Mouse (Mus musculus) midbrain, embryonic 13.5 days (tissue): ENCODE results near the gene 6820408C15Rik. TPM values are rescaled to one million over a fixed set of nuclear protein-coding genes. Genes with fewer than 3 reads are reported as not detected.

Experiments used
- ATAC-seq: fragments of 200-750 bp; cut with Nextera tagmentation; 2 replicates; pipeline ENCODE4 v1.8.0; 2017; ENCODE audit warnings: mild to moderate bottlenecking, moderate TSS enrichment, moderate library complexity
- H3K27ac ChIP-seq: fragments of 300-500 bp; sonication (generic); 2 replicates; pipeline ENCODE4 v1.5.1; 2015; ENCODE audit warnings: inconsistent platforms, mild to moderate bottlenecking, moderate library complexity
- H3K27me3 ChIP-seq: fragments of 300-500 bp; sonication (generic); 2 replicates; pipeline ENCODE4 v1.6.1; 2015; ENCODE audit warnings: mild to moderate bottlenecking, inconsistent platforms
- H3K36me3 ChIP-seq: fragments of 300-500 bp; sonication (generic); 2 replicates; pipeline ENCODE4 v1.6.1; 2015; ENCODE audit warnings: mild to moderate bottlenecking, inconsistent platforms
- H3K4me1 ChIP-seq: fragments of 300-500 bp; sonication (generic); replicated peaks from 2 replicates; pipeline ENCODE4 v1.6.1; 2015; ENCODE audit warnings: inconsistent platforms
- H3K4me2 ChIP-seq: fragments of 300-500 bp; sonication (generic); replicated peaks from 2 replicates; pipeline ENCODE4 v1.6.1; 2015; ENCODE audit warnings: moderate library complexity, mild to moderate bottlenecking, inconsistent platforms
- H3K4me3 ChIP-seq: fragments of 300-500 bp; sonication (generic); replicated peaks from 2 replicates; pipeline ENCODE4 v1.5.1; 2015; ENCODE audit warnings: mild to moderate bottlenecking, inconsistent platforms
- H3K9ac ChIP-seq: fragments of 300-500 bp; sonication (generic); replicated peaks from 2 replicates; pipeline ENCODE4 v1.6.1; 2015; ENCODE audit warnings: mild to moderate bottlenecking, inconsistent platforms
- H3K9me3 ChIP-seq: fragments of 300-500 bp; sonication (generic); 2 replicates; pipeline ENCODE4 v1.6.1; 2016; ENCODE audit warnings: mild to moderate bottlenecking, inconsistent platforms
- WGBS: fragments of 180-500 bp; shearing (Covaris S2); methylation state at CpG from one replicate; pipeline ENCODE4 v1.1.7; 2015; 5-methylcytosine and 5-hydroxymethylcytosine counted together
- polyA plus RNA-seq: library from polyadenylated mRNA; unstranded; fragments of >200 nt; fragmentation: Nextera tagmentation; extraction: Ambion mirVana; gene quantifications from 2 replicates; pipeline ENCODE4 v1.2.1, GENCODE M21; 2015

The 6820408C15Rik gene
- polyA plus RNA-seq, 1 experiment from 2014 or later = 1.7 TPM

DNA sequence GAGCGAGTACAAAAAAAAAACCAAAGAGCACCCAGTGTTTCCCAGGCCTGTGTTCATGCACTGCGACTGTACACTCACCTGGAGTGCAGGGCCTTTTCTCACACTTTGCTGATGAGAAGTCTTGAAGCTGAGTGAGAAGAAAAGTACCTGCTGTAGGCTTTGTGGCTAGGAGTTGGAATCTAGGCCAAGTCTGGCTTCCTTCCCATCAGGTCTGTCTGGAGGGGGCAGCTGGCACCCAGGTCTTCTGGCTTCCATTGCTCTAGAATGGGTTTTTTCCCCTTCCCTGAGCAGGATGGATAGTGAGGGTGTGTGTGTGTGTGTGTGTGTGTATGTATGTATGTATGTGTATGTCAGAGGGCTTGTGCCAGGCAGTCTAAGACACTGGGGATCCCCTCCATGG lies 24.4 kb downstream of the 6820408C15Rik start:
- no peak for ATAC-seq
- no peaks in the 10 kb centered on the region for H3K9me3 ChIP-seq
- no peak overlapping the region for H3K4me3 ChIP-seq
- no peak overlapping the region for H3K27ac ChIP-seq
- no peaks in the 10 kb centered on the region for H3K36me3 ChIP-seq
- H3K4me1 ChIP-seq = peaks cover 11% of the 10 kb centered on the region
- WGBS = 98% methylated on average over 2 of the region's 2 CpGs
- no peak overlapping the region for H3K9ac ChIP-seq
- no peak overlapping the region for H3K4me2 ChIP-seq
- 0 out of 2 replicates have a peak, but pooled peaks cover 2% of the 10 kb centered on the region for H3K27me3 ChIP-seq

DNA sequence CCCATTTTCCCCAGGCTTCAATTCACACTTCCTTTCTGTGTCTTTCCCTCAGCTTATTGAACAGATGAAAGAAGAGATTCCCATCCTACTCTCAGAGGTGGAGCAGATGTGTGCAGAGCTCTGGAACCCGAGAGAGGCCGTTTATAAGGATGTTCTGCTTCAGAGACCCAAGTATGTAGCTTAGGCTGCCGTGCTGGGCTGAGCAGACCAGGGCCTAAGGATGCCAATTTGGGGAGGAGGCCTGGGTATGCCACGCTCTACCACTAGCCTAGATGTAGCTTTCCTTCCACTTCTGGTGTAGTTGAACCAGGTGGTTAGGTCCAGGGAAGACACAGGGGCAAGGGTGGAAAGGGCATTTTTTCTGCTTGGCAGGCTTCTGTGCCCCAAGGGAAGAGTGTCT lies 26.9 kb downstream of the 6820408C15Rik start:
- Histone ChIP-seq H3K4me3 (no peak overlapping the region), H3K36me3 (no peaks in the 10 kb centered on the region), H3K9ac (no peak overlapping the region), H3K27me3 (0 out of 2 replicates have a peak, but pooled peaks cover 2% of the 10 kb centered on the region), H3K4me1 (peaks cover 1% of the 10 kb centered on the region), H3K4me2 (no peak overlapping the region), H3K27ac (no peak overlapping the region), H3K9me3 (no peaks in the 10 kb centered on the region)
- 70% methylated on average over 4 of the region's 4 CpGs for WGBS
- no peak for ATAC-seq

DNA sequence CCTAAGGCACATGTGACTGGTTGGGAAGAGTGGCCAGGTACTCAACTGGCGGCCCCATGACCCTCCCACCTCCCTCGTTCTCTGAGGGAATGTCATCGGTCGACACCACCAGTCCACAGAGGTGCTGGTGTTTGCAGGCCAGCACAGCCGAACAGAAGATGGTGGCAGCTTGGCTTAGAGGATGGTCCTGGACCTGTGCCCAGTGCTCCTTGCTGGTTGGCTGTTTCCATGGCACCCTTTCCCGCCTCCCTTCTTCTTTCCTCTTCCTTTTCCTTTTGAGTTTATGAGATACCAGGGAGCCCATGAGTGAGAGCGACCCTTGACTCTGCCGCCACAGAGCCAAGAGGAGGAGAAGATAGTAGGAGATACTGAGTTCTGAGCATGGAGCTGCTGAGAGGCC lies 27.9 kb downstream of the 6820408C15Rik start:
- Histone ChIP-seq H3K9ac (no peak overlapping the region), H3K4me2 (no peak overlapping the region), H3K9me3 (no peaks in the 10 kb centered on the region), H3K27ac (no peak overlapping the region), H3K4me3 (no peak overlapping the region), H3K36me3 (no peaks in the 10 kb centered on the region), H3K4me1 (no peaks in the 10 kb centered on the region), H3K27me3 (0 out of 2 replicates have a peak, but pooled peaks cover 2% of the 10 kb centered on the region)
- ATAC-seq = no peak
- 85% methylated on average over 8 of the region's 8 CpGs for WGBS

DNA sequence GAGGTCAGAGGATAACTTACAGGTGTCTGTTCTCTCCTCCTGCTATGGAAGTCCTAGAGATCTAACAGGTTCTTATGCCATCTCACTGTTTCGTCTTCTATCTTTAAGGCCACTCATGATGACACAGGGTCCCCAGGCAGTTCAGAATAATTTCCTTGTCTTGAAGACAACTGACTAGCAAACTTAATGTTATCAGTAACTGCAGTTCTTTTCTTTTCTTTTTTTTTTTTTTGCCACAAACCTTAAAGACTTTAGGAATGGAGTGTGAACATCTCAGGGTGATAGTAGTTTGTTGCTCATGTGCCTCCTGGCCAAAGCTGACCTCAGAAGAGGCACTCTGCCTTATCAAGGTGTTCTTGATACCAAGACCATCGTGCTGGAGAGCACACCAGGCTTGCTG lies 31.3 kb downstream of the 6820408C15Rik start:
- H3K4me2 ChIP-seq = no peak overlapping the region
- H3K27me3 ChIP-seq = no peaks in the 10 kb centered on the region
- no peak for ATAC-seq
- no peak overlapping the region for H3K9ac ChIP-seq
- H3K4me3 ChIP-seq = no peak overlapping the region
- 77% methylated on average over 2 of the region's 2 CpGs for WGBS
- H3K9me3 ChIP-seq = no peaks in the 10 kb centered on the region
- H3K4me1 ChIP-seq = no peaks in the 10 kb centered on the region
- H3K27ac ChIP-seq = no peak overlapping the region
- H3K36me3 ChIP-seq = no peaks in the 10 kb centered on the region

DNA sequence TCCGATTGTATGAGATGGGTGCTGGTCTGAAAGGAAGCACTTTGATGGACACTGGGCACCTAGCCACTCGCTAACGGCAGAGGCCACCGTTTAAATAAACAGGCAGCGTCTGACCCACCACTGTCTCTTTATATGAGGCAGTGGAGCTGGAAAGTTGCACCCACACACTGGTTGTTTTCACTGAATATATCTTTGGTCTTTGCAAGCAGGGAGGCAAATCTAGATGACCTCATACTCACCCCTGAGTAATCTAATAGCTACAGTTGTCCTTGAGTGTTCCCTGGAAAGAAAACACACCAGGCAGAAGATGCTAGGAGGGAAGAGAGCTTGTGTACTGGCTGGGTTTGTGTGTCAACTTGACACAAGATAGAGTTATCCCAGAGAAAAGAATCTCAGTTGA lies 32.1 kb downstream of the 6820408C15Rik start:
- H3K9me3 ChIP-seq = no peaks in the 10 kb centered on the region
- no peak overlapping the region for H3K27ac ChIP-seq
- ATAC-seq = no peak
- H3K9ac ChIP-seq = no peak overlapping the region
- WGBS = 59% methylated on average over 5 of the region's 5 CpGs
- no peaks in the 10 kb centered on the region for H3K4me1 ChIP-seq
- H3K27me3 ChIP-seq = no peaks in the 10 kb centered on the region
- H3K4me2 ChIP-seq = no peak overlapping the region
- H3K4me3 ChIP-seq = no peak overlapping the region
- no peaks in the 10 kb centered on the region for H3K36me3 ChIP-seq

DNA sequence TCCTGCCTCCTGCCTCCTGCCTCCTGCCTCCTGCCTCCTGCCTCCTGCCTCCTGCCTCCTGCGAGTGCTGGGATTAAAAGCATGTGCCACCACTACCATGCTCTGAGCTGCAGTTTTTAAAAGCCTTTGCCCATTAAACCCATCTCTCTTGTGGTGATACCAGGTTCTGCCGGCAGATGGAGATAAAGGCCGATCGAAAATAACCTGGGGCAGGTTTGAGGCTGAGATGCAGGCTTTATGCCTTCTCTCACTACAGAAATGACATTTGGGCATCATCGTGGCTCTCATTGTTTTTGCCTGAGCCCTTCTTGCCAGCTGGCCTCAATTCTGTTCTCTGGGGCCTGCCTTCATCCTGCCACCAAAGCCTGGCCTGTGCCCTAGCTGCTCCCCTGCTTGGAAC lies 34.9 kb downstream of the 6820408C15Rik start:
- Histone ChIP-seq H3K36me3 (no peaks in the 10 kb centered on the region), H3K9ac (no peak overlapping the region), H3K4me3 (no peak overlapping the region), H3K9me3 (no peaks in the 10 kb centered on the region), H3K27me3 (no peaks in the 10 kb centered on the region), H3K4me2 (no peak overlapping the region), H3K4me1 (no peaks in the 10 kb centered on the region), H3K27ac (no peak overlapping the region)
- no peak for ATAC-seq
- WGBS = 3% methylated on average over 5 of the region's 5 CpGs

DNA sequence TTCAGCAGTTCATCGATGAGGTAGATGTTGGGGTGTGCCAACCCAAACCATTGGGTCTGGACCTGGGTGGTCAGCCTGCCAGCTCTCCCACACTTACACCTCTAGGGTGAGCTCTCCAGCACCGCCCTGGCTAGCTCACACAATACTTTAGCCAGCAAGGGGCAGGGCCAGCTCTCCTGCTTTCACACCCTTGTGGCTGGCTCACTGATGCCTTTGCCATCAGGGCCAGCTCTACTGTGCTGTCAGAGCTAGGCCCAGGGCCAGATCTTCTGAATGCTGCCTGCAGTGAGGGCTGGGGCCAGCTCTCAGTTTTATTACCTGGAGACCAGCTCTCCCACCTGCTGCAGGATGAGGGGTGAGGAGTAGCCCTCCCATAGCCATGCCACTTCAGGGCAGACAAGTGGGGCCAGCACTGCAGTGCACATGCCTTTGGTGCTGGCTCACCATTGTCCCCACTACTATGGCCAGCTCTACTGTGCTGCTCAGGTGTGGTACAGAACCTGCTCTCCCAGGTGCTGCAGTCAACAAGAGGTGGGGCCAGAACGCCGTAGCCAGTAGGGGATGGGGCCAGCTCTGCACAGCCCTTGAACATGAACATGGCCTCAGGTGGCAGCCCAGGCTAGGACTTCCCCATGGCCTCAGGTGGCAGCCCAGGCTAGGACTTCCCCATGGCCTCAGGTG lies 36.9 kb downstream of the 6820408C15Rik start:
- H3K4me2 ChIP-seq = no peak overlapping the region
- ATAC-seq = no peak
- H3K9me3 ChIP-seq = no peaks in the 10 kb centered on the region
- 73% methylated on average over 4 of the region's 4 CpGs for WGBS
- no peak overlapping the region for H3K4me3 ChIP-seq
- no peak overlapping the region for H3K9ac ChIP-seq
- H3K4me1 ChIP-seq = no peaks in the 10 kb centered on the region
- no peak overlapping the region for H3K27ac ChIP-seq
- no peaks in the 10 kb centered on the region for H3K36me3 ChIP-seq
- H3K27me3 ChIP-seq = no peaks in the 10 kb centered on the region

DNA sequence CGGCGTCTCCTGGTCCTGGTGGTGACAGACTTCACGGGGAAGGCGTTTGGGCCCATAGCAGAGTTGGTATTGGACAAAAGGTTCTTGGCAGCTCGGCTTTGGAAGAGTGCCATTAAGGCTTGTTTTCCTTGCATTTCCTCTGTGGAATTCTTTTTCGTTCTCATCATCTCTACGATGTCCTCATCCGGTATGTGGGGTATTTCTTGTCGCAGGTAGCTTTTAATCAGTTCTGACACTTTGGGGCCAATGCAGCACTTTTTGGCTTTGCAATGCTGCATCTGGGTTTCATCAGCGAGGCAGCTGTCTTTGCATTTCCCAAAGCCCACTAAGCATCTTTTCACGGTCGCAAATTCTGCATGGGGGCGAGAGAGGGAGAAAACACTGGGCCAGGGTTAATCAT lies 43.9 kb downstream of the 6820408C15Rik start:
- Histone ChIP-seq H3K27me3 (no peaks in the 10 kb centered on the region), H3K4me1 (no peaks in the 10 kb centered on the region), H3K9me3 (no peaks in the 10 kb centered on the region), H3K4me3 (no peak overlapping the region), H3K36me3 (no peaks in the 10 kb centered on the region), H3K27ac (no peak overlapping the region), H3K4me2 (no peak overlapping the region), H3K9ac (no peak overlapping the region)
- ATAC-seq = no peak
- 78% methylated on average over 13 of the region's 13 CpGs for WGBS

DNA sequence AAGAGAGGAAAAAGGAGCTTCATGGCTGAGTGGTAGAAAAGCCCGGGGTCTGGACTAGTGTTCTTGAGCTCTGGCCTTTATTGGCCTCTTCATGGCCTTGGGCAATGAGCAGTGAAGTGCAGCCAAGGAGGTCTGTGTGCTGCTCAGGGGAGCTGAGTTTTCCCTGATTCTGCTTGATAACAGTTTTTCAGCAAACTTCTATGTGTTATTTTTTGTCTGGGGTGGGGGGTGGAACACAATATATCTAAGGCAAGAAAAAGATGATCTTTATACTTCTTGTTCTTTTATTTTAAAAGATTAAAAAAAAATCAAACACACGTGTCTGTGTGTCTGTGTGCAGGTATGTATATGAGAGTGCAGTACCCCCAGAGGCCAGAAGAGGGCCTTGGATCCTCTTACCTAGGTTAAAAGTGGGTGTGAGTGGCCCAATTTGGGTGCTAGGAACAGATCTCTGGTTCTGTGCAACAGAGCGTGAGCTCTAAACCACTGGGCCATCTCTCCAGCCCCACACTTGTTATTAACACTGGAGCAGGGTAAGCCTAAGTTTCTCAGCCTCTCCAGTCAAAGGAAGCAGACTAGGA lies 49.3 kb downstream of the 6820408C15Rik start, which contains the start of gene Defb23:
Gene Defb23, minus strand, starts transcription at position 51 of the 581 bp plus-strand sequence.
- Histone ChIP-seq H3K4me2 (no peak within 1 kb of the TSS), H3K9ac (no peak within 1 kb of the TSS), H3K36me3 (no peaks in the 10 kb centered on the region), H3K27me3 (no peaks in the 10 kb centered on the region), H3K4me3 (no peak within 1 kb of the TSS), H3K4me1 (no peaks in the 10 kb centered on the region), H3K9me3 (no peaks in the 10 kb centered on the region), H3K27ac (no peak within 1 kb of the TSS)
- ATAC-seq = no peak
- whole genome bisulfite sequencing = 88% methylated on average over 3 of the region's 3 CpGs

DNA sequence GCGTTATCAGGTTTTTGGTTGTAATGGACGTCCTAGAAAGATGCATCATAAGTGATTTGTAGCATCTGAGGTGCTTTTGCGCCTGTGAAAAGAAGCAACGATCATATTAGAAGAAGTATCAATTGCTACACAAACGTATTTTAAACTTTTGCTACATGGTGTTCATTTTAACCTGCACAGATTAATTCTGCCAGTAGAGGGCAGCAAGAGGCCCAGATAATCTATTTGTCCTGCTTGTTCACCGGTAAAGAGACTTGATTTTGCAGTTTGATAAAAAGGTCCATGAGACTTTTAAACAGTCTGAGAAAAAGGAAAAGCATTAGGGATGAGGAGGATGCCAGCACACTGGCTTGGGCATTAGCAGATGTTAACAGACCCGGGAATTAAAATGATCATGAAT lies 55.6 kb downstream of the 6820408C15Rik start:
- 34% methylated on average over 7 of the region's 7 CpGs for WGBS
- Histone ChIP-seq H3K4me1 (no peaks in the 10 kb centered on the region), H3K4me3 (no peak overlapping the region), H3K9ac (no peak overlapping the region), H3K9me3 (no peaks in the 10 kb centered on the region), H3K4me2 (no peak overlapping the region), H3K27me3 (no peaks in the 10 kb centered on the region), H3K36me3 (no peaks in the 10 kb centered on the region), H3K27ac (no peak overlapping the region)
- no peak for ATAC-seq

DNA sequence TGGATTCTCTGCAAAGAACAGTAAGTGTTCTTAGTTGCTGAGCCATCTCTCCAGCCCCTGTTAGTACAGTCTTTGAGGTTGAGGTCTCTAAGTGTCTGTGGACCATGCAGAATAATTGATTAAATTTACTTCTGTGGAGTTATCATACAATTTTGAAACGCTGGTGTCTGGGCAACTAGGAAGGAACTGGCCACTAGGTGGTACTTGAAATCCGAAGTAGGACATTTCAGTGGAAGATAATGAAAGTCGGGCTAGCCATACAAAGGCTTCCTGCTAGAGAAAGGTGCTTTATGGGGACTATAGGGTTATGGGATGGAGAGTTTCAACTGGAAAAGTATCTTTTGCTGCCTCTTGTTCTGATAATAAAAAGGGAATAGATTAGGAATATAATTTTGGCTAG lies 57.0 kb downstream of the 6820408C15Rik start:
- ATAC-seq = no peak
- WGBS = 30% methylated on average over 3 of the region's 3 CpGs
- Histone ChIP-seq H3K27ac (no peak overlapping the region), H3K4me2 (no peak overlapping the region), H3K4me3 (no peak overlapping the region), H3K36me3 (no peaks in the 10 kb centered on the region), H3K27me3 (no peaks in the 10 kb centered on the region), H3K9me3 (no peaks in the 10 kb centered on the region), H3K9ac (no peak overlapping the region), H3K4me1 (no peaks in the 10 kb centered on the region)

DNA sequence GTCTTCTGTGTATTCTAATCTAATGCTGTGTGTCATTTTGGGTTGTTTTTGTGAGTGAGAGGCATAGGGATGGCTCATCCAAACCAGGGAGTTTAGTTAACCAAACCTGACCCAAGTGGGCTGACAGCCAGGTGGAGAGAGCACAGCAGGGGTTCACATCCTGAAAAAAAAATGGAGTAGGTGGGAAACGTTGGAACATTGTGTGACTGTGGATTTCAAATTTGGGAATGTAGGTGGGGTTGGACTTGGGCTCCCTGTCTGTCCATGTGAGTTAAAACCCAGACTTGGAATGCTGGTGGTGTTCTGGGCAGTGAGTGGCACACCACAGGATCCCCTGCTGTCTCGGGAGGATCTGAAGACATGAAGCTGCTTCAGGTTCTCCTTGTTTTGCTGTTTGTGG lies 61.4 kb downstream of the 6820408C15Rik start, which contains the start of gene Defb20:
Gene Defb20, plus strand, starts transcription at position 301 of the 400 bp plus-strand sequence.
- ATAC-seq = no peak

More for the DNA sequence above, 61.4 kb downstream of the 6820408C15Rik start, which contains the start of gene Defb20:
- Histone ChIP-seq H3K4me2 (no peak within 1 kb of the TSS), H3K36me3 (no peaks in the 10 kb centered on the region), H3K4me1 (no peaks in the 10 kb centered on the region), H3K4me3 (no peak within 1 kb of the TSS), H3K27me3 (no peaks in the 10 kb centered on the region), H3K9ac (no peak within 1 kb of the TSS), H3K27ac (no peak within 1 kb of the TSS), H3K9me3 (no peaks in the 10 kb centered on the region)
- 72% methylated on average over 2 of the region's 2 CpGs for WGBS
